Mouse (Mus musculus): ENCODE measurements around the gene Dnah11.

Dnah11 gene

DNA sequence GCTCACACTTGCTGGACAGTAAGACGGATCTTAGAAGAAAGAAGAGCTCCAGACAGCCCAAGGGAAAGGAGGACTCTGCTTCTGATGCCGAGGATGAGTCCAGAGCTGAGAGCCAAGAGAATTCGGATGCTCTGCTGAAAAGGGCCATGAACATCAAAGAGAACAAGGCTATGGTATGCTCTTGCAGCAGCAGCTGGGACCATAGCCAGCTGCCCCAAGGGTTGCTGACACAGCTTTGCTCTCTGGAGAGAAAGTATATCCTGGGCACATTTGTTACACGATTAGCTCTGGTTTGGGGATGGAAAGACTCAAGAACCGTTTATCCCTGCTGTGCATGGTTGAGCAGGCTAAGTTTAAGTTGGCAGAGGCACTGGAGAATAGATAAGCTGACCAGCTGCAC is 326.6 kb downstream of the Dnah11 start:
- DNase-seq (ENCODE audit: low read depth in 1 of 2, low spot score in 2 of 2), result no peak

GRCm38 (mm10) chr12:117867708-117868564 is 330.9 kb downstream of the Dnah11 start:
- DNase-seq (ENCODE audit: low read depth in 1 of 2, low spot score in 2 of 2), result no peak

DNA sequence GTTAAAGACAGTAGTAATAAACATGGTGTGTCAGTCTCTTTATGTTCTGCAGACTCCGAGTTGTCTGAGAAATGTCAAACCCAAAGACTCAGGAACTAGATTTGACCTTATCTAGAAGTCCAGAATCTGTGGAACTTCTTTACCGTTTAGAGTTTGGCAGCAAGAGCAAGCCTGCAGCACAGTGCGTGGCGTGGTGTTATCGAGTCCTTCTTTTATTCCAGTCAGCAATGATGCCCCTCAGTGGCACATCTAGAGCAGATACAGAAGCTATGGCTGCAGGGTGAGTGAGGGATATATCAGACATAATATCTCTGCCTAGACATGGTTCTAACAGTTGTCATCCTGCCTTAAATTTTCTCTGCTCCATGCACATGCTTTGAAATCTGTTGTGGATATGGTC is 336.2 kb downstream of the Dnah11 start:
- DNase-seq (ENCODE audit: low read depth in 1 of 2, low spot score in 2 of 2), result no peak

- no peak for DNase-seq (ENCODE audit: low read depth in 1 of 2, low spot score in 2 of 2)
Observed at GRCm38 (mm10) chr12:117861249-117861648, 337.6 kb downstream of the Dnah11 start.

GRCm38 (mm10) chr12:117860840-117861239 is 338.0 kb downstream of the Dnah11 start:
- DNase-seq (ENCODE audit: low read depth in 1 of 2, low spot score in 2 of 2), result no peak

DNA sequence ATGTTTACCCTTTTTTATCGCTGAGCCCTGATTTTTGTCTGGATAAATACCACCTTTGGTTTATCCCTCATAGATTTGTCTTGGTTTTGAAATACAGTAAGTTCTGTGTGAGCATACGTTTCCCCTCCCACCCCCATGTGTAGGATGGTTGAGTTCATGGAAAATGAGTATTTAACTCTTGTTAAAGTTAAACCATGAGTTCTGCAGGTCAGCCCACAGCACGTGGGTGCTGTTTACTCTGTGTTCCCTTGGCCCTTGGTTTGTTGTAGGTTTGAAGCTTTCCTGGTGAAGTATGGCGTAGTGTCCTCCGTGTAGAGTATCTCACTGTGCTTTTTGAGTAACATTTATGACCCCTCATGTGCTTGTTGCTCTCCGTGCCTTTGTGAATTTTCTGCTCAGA is 341.0 kb downstream of the Dnah11 start:
- no peak for DNase-seq (ENCODE audit: low read depth in 1 of 2, low spot score in 2 of 2)

GRCm38 (mm10) chr12:117857023-117857422 is 341.8 kb downstream of the Dnah11 start:
- no peak for DNase-seq (ENCODE audit: low read depth in 1 of 2, low spot score in 2 of 2)

- peak in 1 of 2 experiments; percentile 20 for DNase-seq (ENCODE audit: low read depth in 1 of 2, low spot score in 2 of 2)
Observed at GRCm38 (mm10) chr12:117853316-117853715, 345.5 kb downstream of the Dnah11 start.

GRCm38 (mm10) chr12:117850472-117850871 is 348.4 kb downstream of the Dnah11 start:
- DNase-seq (ENCODE audit: low read depth in 1 of 2, low spot score in 2 of 2), result no peak

GRCm38 (mm10) chr12:117848621-117849020 is 350.2 kb downstream of the Dnah11 start:
- DNase-seq (ENCODE audit: low read depth in 1 of 2, low spot score in 2 of 2), result no peak

DNA sequence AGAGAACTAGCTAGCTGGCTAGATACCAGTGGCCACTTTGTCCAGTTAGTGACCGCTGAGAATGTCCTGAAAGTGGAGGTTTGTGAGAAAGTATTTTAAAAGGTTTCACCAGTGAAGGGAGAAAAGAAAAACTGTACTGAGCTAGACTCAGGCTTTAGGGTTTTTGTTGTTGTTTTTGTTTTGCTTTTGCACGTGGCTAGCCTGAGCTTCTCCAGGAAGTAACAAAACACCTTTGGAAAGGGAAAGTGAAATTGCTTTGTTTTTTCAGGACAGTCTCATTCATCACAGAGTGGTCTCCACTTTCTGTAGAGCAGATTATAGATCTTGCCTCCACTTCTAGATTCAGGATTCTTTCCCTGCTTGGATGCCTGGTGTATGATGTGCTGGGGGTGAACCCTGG is 353.9 kb downstream of the Dnah11 start:
- DNase-seq (ENCODE audit: low read depth in 1 of 2, low spot score in 2 of 2), result no peak

DNA sequence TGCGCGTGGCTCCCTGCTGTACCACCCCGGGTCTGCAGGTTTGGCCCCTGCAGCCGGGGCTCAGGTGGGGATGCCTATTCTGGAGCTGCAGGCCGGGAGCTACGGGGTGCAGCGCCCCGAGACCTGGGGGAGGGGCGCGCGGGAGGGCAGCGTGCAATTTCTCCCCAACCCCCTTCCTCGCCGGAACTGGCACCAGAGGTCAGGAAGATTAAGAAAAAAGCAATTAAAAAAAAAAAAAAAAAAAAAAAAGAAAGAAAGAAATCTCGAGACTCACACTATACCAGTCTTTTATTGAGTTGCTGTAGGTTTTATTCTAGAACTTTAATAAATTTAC is 354.8 kb downstream of the Dnah11 start:
- no peak for DNase-seq (ENCODE audit: low read depth in 1 of 2, low spot score in 2 of 2)

DNA sequence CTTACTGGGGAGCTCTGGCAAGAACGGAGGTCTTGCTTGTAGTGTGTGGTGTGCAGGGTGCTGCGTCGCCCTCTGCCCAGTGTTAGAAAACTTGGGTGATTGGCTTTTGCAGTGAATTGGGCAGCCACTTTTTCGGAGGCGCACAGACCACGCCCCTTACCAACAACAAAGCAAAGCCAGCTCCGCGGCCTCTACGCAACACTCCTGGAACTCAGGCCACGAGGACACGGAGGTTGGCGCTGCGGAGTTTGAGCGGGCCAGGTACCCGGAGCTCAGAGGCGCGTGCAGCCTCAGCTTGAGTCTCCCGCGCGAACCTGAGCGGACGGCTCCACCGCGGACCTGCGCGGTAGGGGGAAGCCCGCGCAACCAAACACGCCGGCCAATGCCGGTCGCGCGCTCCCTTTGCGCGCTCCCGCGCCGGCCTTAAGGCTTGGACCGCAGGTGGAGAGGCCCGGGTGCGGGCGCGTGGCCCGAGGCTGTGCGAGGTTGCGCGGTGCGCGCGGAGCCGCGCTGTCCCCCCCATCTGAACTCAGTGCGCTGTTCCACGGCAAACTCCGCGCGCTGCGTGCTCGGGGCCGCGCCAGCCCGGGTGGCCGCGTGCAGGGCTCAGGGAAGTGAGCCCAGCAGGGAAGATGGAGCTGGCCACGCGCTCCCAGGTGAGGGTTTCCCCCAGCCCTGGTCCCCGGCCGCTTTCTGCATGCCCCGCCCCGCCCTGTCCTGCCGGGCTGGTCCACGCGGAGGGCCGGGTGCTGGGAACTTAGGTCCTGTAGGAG is 355.4 kb downstream of the Dnah11 start:
- DNase-seq (ENCODE audit: low read depth in 1 of 2, low spot score in 2 of 2), result peak; percentile 22 to 32

- no peak for DNase-seq (ENCODE audit: low read depth in 1 of 2, low spot score in 2 of 2)
Observed at GRCm38 (mm10) chr12:117842676-117843075, 356.2 kb downstream of the Dnah11 start.

DNA sequence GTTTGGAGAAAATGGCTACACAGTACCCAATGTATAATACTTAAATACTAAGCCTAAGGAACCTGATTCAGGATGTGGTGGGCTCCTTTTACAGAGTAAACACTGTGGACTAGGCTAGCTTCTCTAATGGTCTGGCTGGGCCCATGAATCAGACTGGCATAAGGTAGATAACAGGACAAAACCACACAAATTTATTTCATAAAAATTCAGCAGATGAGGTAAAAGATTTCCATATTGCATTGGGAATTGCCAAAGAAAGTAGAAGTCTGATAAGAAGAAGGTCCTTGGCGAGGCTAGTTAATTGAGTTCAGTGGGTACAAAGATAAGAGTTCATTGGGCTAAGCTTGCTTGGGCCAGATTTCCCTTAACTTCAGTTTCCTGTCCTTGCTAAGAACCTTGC is 358.1 kb downstream of the Dnah11 start:
- DNase-seq (ENCODE audit: low read depth in 1 of 2, low spot score in 2 of 2), result no peak

- DNase-seq (ENCODE audit: low read depth in 1 of 2, low spot score in 2 of 2), result no peak
Observed at GRCm38 (mm10) chr12:117837376-117837775, 361.5 kb downstream of the Dnah11 start.

DNA sequence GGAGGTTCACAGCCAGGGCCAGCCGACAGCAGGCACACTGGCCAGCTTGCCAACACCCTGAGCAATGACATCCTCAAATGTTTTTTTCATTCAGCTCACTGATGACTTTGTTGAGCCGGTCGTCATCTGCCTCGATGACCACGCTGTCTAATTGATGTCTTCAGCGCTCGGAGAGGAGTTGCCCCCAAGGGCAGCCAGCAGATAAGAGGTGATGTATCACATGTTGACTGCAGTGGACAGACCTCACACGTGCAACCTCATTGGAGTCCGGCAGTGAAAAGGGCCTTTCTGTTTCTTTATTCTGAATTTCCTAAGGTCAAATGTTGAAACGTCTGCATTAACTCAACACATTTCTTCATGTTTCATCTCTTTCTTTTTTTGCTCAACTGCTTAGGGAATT is 363.5 kb downstream of the Dnah11 start:
- DNase-seq (ENCODE audit: low read depth in 1 of 2, low spot score in 2 of 2), result no peak

DNA sequence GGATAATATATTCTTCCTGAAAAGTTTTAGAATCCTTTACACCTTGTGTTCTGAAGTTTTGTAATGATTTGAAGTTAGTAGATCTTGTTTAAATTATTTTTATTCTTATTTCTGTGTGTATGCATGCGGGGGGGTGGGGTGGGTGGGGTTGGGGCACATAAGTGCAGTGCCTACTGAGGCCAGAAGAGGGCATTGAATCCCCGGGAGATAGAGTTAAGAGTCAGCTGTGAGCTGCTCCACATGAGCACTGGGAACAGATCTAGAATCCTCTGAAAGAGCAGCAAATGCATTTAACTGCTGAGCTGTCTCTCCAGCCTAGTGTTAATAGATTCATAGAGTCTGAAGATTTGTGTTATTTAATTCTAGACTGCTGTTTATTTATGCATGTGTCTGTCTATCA is 364.2 kb downstream of the Dnah11 start:
- DNase-seq (ENCODE audit: low read depth in 1 of 2, low spot score in 2 of 2), result no peak

DNA sequence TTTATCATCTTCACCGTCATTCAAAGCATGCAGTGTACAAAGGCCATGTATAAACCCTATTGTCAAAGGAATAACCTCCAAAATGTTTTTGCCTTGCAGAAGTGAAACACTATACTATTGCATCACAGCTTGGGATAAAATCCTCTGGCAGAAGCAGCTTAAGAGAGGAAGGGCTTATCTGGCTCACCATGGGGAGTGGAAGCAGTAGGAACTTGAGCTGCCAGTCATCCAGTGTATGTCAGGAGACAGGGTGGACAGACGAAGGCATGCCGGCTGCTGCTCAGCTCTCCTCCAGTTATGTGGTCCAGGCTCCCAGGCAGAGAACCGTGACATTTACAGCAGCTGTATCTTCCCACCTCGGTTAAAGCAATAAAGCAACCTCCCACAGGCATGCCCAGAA is 366.7 kb downstream of the Dnah11 start:
- no peak for DNase-seq (ENCODE audit: low read depth in 1 of 2, low spot score in 2 of 2)

- DNase-seq (ENCODE audit: low read depth in 1 of 2, low spot score in 2 of 2), result no peak
Observed at GRCm38 (mm10) chr12:117831351-117831961, 367.4 kb downstream of the Dnah11 start.

GRCm38 (mm10) chr12:117828350-117828749 is 370.5 kb downstream of the Dnah11 start:
- DNase-seq (ENCODE audit: low read depth in 1 of 2, low spot score in 2 of 2), result no peak
